Mouse (Mus musculus): ENCODE data around the gene Jagn1. TPM values are rescaled to one million over a fixed set of nuclear protein-coding genes. Genes with fewer than 3 reads are reported as not detected.

Jagn1 gene
- total RNA-seq, 2 experiments from 2014 or later: 42.7 to 44.8 TPM

- DNase-seq (ENCODE audit: extremely low spot score in 1 of 2, low spot score in 2 of 2): no peak
- intact Hi-C loops (cut with DNase I): no loop called here
Measured at GRCm38 (mm10) chr6:113430846-113431245, 11.5 kb upstream of the Jagn1 start.

GRCm38 (mm10) chr6:113431801-113432200 is 10.6 kb upstream of the Jagn1 start:
- intact Hi-C loops (cut with DNase I): no loop called here
- DNase-seq (ENCODE audit: extremely low spot score in 1 of 2, low spot score in 2 of 2): no peak

DNA sequence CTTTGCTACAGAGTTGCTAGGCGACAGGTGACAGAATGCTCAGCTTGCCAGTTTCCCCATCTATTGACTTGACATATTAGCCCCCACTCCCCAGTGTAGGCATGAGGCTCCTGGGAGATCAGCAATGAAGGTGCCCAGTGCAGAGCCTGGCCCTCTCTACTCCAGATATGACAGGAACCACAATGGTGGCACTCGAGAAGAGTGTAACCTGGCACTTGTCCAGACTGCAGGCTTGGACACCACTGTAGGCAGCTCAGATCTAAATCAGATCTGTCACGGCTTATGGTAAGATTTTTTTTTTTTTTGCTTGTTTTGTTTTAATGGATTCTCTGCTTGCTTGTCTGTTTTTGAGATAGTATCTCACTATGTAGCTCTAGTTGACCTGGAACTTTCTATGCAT is 8.7 kb upstream of the Jagn1 start:
- no peak for DNase-seq (ENCODE audit: extremely low spot score in 1 of 2, low spot score in 2 of 2)
- intact Hi-C loops (cut with DNase I): no loop called here

GRCm38 (mm10) chr6:113434691-113435090 is 7.7 kb upstream of the Jagn1 start:
- intact Hi-C loops (cut with DNase I): loop anchor here (5.0 kb wide), 1 partner anchor 38 kb away; the partner anchor contains the start of gene Il17rc

GRCm38 (mm10) chr6:113435664-113436205 is 6.6 kb upstream of the Jagn1 start, which contains the start of gene Cidec:
Gene Cidec, minus strand, starts transcription at chr6:113435760.
- DNase-seq (ENCODE audit: extremely low spot score in 1 of 2, low spot score in 2 of 2): no peak
- intact Hi-C loops (cut with DNase I): loop anchor here (5.0 kb wide), 1 partner anchor 37 kb away; the partner anchor contains the start of gene Il17rc

More at GRCm38 (mm10) chr6:113434691-113435090, 7.7 kb upstream of the Jagn1 start:
- DNase-seq (ENCODE audit: extremely low spot score in 1 of 2, low spot score in 2 of 2): no peak

GRCm38 (mm10) chr6:113437135-113437534 is 5.2 kb upstream of the Jagn1 start:
- DNase-seq (ENCODE audit: extremely low spot score in 1 of 2, low spot score in 2 of 2): no peak
- intact Hi-C loops (cut with DNase I): loop anchor here (5.0 kb wide), 1 partner anchor 35 kb away; the partner anchor contains the start of gene Il17rc

GRCm38 (mm10) chr6:113438721-113439430 is 3.5 kb upstream of the Jagn1 start:
- no peak for DNase-seq (ENCODE audit: extremely low spot score in 1 of 2, low spot score in 2 of 2)
- intact Hi-C loops (cut with DNase I): loop anchor here (5.0 kb wide), 1 partner anchor 33 kb away; the partner anchor contains the start of gene Il17rc

DNA sequence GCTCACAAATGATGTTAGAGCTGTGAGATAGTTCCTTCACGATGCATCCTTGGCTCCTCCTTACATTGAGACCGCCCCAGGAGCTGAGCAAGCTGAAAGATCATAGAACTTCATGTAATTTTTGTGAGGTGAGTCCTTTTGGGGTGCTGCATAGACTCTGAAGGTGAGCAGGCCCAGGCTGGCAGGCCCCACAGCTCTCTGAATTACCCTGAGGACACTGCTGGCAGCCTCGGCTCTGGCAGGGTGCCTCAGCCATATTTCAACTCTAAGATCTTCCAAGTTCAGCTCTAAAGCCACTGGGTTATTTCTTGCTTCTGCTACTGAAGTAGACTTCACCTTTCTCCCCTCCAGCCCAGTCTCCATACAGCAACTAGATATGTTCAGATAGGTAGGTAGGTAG is 1.7 kb upstream of the Jagn1 start:
- DNase-seq (ENCODE audit: extremely low spot score in 1 of 2, low spot score in 2 of 2): no peak
- intact Hi-C loops (cut with DNase I): no loop called here

DNA sequence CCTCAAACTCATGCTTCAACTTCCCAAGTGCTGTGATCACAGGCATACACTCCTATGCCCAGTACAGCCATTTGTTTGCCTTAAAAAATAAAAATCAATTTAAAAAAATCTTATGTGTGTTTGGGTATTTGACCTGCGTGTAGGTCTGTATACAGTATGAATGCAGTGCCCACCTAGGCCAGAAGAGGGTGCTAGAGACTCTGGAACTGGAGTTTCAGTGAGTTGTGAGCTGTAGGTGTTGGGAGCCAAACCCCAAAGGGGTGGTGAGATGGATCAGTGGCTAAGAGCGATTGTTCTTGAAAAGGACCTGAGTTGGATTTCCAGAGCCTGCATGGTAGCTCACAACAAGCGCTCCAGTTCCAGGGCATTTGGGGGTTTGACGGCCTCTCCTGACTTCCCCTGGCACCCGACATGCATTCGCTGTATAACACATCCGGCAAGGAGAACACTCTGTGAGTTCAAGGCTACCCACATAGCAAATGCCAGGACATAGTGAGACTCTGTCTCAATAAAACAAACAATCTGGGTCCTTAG is 1.2 kb upstream of the Jagn1 start:
- DNase-seq (ENCODE audit: extremely low spot score in 1 of 2, low spot score in 2 of 2): peak; percentile 50 to 72
- intact Hi-C loops (cut with DNase I): no loop called here

DNA sequence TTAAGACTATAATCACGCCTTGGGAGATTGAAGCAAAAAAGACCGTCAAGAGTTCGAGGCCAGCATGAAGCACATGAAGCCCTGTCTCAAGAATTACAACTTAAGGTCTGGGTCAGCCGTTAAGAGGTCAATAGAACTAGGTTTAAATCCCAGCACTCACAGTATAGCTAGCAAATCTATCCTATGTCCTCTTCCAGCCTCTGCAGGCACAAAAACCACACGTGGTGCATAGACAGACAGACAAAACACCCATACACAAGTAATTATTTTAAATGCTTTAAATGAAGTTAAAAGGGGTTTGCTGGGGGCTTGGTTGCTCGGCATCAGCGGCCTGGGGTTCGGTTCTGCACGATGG is 305 bp upstream of the Jagn1 start:
- no peak for DNase-seq (ENCODE audit: extremely low spot score in 1 of 2, low spot score in 2 of 2)
- intact Hi-C loops (cut with DNase I): no loop called here

GRCm38 (mm10) chr6:113443091-113443490 is 722 bp downstream of the Jagn1 start:
- intact Hi-C loops (cut with DNase I): no loop called here
- no peak for DNase-seq (ENCODE audit: extremely low spot score in 1 of 2, low spot score in 2 of 2)

GRCm38 (mm10) chr6:113444207-113444965 is 2.0 kb downstream of the Jagn1 start:
- DNase-seq (ENCODE audit: extremely low spot score in 1 of 2, low spot score in 2 of 2): no peak
- intact Hi-C loops (cut with DNase I): no loop called here

DNA sequence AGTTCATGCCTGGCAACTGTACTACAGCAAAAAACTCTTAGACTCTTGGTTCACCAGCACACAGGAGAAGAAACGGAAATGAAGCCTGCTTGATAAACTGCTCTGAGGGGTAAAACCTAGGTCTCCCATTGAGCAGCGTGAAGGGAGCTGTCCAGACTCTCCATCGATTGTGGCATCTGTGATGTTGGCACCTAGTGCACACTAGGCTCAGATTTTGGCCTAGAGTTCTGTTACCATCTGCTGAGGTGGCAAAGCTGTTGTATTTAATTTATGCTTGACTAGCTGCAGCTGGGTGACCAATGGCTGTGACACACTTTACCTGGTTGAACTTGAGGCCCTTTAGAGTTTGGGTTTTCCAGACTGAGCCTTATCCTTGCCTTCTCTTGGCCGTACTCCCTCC is 5.3 kb downstream of the Jagn1 start:
- DNase-seq (ENCODE audit: extremely low spot score in 1 of 2, low spot score in 2 of 2): no peak
- intact Hi-C loops (cut with DNase I): no loop called here

DNA sequence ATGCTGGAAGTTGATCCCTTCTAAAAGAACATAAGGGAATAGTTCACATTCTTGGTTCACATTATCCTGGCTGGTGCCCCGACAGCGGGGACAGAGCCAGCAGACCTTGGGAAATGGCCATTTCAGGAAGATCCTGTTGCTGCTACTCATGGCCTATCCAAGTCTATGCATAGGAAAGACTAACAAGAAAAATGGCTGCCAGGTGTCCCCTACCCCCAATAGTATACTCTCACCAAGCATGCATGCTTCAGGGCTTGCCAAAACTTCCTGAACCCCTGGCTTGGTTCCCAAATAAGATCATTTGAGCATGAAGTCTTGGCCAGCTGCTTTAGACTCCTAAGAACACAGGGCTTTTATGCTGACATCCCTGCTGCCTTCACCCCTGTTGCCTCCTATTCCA is 9.5 kb downstream of the Jagn1 start:
- intact Hi-C loops (cut with DNase I): no loop called here
- no peak for DNase-seq (ENCODE audit: extremely low spot score in 1 of 2, low spot score in 2 of 2)

- intact Hi-C loops (cut with DNase I): no loop called here
- no peak for DNase-seq (ENCODE audit: extremely low spot score in 1 of 2, low spot score in 2 of 2)
Measured at GRCm38 (mm10) chr6:113455007-113455406, 12.6 kb downstream of the Jagn1 start.

DNA sequence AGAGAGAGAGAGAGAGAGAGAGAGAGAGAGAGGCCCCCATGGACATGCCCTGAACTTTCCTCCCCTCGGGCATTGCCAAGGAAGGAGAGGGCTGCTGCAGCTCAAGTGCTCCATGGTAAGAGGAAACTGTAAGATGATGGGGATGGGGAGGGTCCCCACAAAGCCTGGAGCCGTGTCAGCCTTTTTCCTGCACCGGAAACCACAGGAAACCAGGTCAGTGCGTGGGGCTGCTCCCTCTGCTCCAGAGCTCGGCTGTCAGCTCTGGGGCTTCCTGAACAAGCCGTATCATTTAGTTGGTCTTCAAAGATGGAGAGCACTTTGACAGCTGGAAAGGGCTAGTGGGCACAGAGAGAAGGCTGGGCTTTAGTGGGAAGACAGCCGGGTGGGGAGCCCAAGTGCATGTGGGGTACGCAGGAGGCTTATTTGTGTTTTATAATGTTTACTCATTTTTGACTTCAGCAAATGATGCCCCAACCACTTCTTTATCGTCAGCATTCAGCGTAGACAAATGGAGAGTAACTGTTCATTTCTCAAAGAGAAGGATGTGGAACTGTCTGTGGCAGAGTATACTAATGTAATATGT is 15.7 kb downstream of the Jagn1 start, which contains the start of gene Il17re:
TSS of gene Il17re (plus strand) at position 533 of the 583 bp plus-strand sequence.
- intact Hi-C loops (cut with DNase I): no loop called here
- no peak for DNase-seq (ENCODE audit: extremely low spot score in 1 of 2, low spot score in 2 of 2)

DNA sequence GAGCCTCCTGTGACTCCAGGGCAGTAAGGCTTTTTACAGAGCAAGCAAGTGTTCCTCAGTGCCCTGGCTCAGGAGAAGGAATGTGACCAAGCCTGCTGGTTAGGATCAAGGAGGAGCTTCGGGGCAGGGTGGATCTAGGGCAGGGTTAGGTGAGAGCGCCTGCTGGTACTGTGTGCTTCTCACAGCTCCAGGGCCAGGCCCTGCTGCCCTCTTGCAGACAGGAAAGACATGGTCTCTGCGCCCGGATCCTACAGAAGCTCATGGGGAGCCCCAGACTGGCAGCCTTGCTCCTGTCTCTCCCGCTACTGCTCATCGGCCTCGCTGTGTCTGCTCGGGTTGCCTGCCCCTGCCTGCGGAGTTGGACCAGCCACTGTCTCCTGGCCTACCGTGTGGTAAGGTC is 16.3 kb downstream of the Jagn1 start:
- intact Hi-C loops (cut with DNase I): no loop called here
- no peak for DNase-seq (ENCODE audit: extremely low spot score in 1 of 2, low spot score in 2 of 2)

DNA sequence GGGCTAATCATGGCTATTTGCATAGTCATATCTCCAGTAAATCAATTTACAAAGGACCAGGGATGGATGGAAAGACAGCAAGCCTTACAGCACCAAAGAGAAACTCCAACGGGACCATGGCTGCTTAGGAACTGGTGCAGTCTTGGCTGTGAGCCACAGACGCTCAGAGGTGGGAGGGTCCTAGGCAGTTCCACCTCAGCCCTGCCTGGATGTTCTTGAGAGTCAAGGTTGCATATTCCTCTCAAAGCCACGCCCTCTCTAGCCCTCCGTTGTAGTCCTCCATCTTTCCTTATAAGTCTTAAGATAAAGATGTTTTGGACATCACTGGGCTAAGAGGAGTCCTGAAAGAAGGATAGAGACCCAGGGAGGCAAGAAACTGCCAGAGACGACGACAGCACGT is 21.7 kb downstream of the Jagn1 start:
- no peak for DNase-seq (ENCODE audit: extremely low spot score in 1 of 2, low spot score in 2 of 2)
- intact Hi-C loops (cut with DNase I): no loop called here

- intact Hi-C loops (cut with DNase I): no loop called here
Measured at GRCm38 (mm10) chr6:113465602-113466001, 23.2 kb downstream of the Jagn1 start.

More at GRCm38 (mm10) chr6:113465602-113466001, 23.2 kb downstream of the Jagn1 start:
- no peak for DNase-seq (ENCODE audit: extremely low spot score in 1 of 2, low spot score in 2 of 2)

Data from left cerebral cortex, postnatal 10 days (tissue).